Mouse (Mus musculus) heart, adult 2 months (tissue): ENCODE data around the gene Rasa2. TPM values are rescaled to one million over a fixed set of nuclear protein-coding genes. Genes with fewer than 3 reads are reported as not detected.

Experiments used
- DNase-seq, 2 experiments: peaks; one replicate each; pipeline ENCODE4 v3.0.0; 2021
- H3K27ac ChIP-seq: fragments of 200-600 bp; 2 replicates; pipeline ENCODE4 v1.8.1; 2022
- H3K27me3 ChIP-seq: fragments of 200-500 bp; 2 replicates; pipeline ENCODE4 v1.6.1; 2012; ENCODE audit warnings: mild to moderate bottlenecking, low read length, inconsistent platforms, mixed read lengths; ENCODE audit not compliant: control insufficient read depth, insufficient read depth
- H3K36me3 ChIP-seq: fragments of 200-500 bp; 2 replicates; pipeline ENCODE4 v1.6.1; 2012; ENCODE audit warnings: low read length, inconsistent platforms; ENCODE audit not compliant: control insufficient read depth, insufficient read depth
- H3K4me1 ChIP-seq: fragments of 200-500 bp; 2 replicates; pipeline ENCODE4 v1.6.1; 2011; ENCODE audit warnings: low read length; ENCODE audit not compliant: control insufficient read depth, insufficient read depth
- H3K4me3 ChIP-seq: fragments of 200-600 bp; 2 replicates; pipeline ENCODE4 v1.8.1; 2022
- H3K79me2 ChIP-seq: fragments of 200-500 bp; replicated peaks from 2 replicates; pipeline ENCODE4 v1.6.1; 2012; ENCODE audit warnings: mild to moderate bottlenecking, inconsistent platforms, low read length, moderate library complexity, mixed read lengths; ENCODE audit not compliant: control insufficient read depth, insufficient read depth
- H3K9ac ChIP-seq: fragments of 200-500 bp; 2 replicates; pipeline ENCODE4 v1.6.1; 2012; ENCODE audit warnings: low read depth, mild to moderate bottlenecking, control low read depth, inconsistent platforms, low read length, mixed read lengths
- CTCF ChIP-seq: fragments of 200-600 bp; IDR thresholded peaks from 2 replicates; pipeline ENCODE4 v1.8.1; 2022; ENCODE audit warnings: antibody characterized with exemption, mild to moderate bottlenecking, moderate library complexity
- EP300 ChIP-seq: fragments of 200-500 bp; IDR thresholded peaks from 2 replicates; pipeline ENCODE4 v1.6.1; 2011; ENCODE audit warnings: low read depth, low read length, control low read depth; ENCODE audit not compliant: insufficient read depth
- POLR2A ChIP-seq: fragments of 200-500 bp; IDR thresholded peaks from 2 replicates; pipeline ENCODE4 v1.6.1; 2011; ENCODE audit warnings: mild to moderate bottlenecking, low read depth, low read length, control low read depth; ENCODE audit not compliant: insufficient read depth
- WGBS: fragments of 180-500 bp; shearing (Covaris S2); methylation state at CpG from one replicate; pipeline ENCODE4 v1.1.7; 2018; 5-methylcytosine and 5-hydroxymethylcytosine counted together
- intact Hi-C: fragments of 180-260 bp; cut with DNase I; formaldehyde crosslinking; loops from one replicate; pipeline ENCODE4 v1.15.1; 2025
- polyA plus RNA-seq: library from polyadenylated mRNA; depleted of rRNA; stranded (reverse); fragments of >200 nt; gene quantifications from 2 replicates; pipeline ENCODE4 v1.2.3, GENCODE M21; 2012
- total RNA-seq, 2 experiments: library from RNA; stranded (reverse); gene quantifications; 2 replicates each; pipeline ENCODE4 v1.2.3; 2021

Gene Rasa2
- total and polyA plus RNA-seq, 3 experiments = 2.1 to 6.0 (median 5.5) TPM

DNA sequence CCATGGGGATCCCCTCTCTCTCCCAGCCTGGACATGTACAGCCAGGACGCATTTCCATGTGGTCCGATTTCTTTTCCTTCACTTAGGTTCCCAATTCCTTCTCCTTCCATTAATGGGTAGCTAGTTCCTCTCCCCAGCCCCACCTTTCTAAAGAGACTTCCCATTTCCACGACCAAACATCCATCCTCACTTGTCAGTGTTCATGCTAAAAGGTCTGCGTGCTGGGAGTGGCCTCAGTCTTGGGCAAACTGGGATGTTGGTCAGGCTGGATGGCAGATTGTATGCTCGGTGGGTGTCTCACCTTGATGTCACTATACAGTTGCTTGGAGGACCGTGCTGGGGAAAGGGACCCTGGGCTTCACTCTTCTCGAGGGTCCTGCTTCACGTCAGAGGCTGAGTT is 42.9 kb upstream of the Rasa2 start:
- Histone ChIP-seq H3K79me2 (no peaks in the 10 kb centered on the region), H3K9ac (no peak overlapping the region), H3K4me3 (no peak overlapping the region), H3K4me1 (peaks cover 1% of the 10 kb centered on the region; the same call in 1 of the 2 replicates), H3K36me3 (no peaks in the 10 kb centered on the region), H3K27me3 (no peaks in the 10 kb centered on the region), H3K27ac (no peak overlapping the region)
- DNase-seq = no peak
- TF ChIP-seq EP300 = no peak
- 85% methylated on average over 8 of the region's 8 CpGs for WGBS
- intact Hi-C loops = no loop called here

GRCm38 (mm10) chr9:96672466-96672865 is 41.0 kb upstream of the Rasa2 start:
- TF ChIP-seq POLR2A (no peak), CTCF (no peak), EP300 (no peak)
- no peak for DNase-seq
- H3K9ac ChIP-seq = no peak overlapping the region
- H3K27me3 ChIP-seq = no peaks in the 10 kb centered on the region
- no peaks in the 10 kb centered on the region for H3K36me3 ChIP-seq
- WGBS = 76% methylated on average over 2 of the region's 2 CpGs
- intact Hi-C loops = no loop called here
- H3K27ac ChIP-seq = no peak overlapping the region
- no peak overlapping the region for H3K4me3 ChIP-seq
- peaks cover 1% of the 10 kb centered on the region; the same call in 1 of the 2 replicates for H3K4me1 ChIP-seq
- H3K79me2 ChIP-seq = no peaks in the 10 kb centered on the region

DNA sequence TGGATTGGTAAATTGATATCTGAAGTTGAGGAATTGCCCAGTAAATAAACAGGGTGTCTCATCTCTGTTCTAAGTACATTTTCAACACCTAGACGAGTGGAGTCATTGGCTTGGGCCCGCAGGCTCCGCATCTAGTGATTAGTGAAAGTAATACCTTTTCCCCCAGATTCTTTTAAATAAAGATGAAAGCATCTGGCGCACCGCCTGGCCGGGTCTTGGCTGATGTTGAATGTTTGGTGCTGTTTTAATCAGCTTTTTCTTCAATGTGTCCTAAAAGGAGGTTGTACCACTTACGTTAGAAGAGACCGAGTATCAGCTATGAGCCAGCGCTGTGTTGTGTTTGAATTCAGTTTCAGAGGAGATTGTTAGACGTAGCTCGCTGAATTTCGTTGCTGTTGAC is 39.8 kb upstream of the Rasa2 start:
- H3K9ac ChIP-seq = no peak overlapping the region
- no peak for TF ChIP-seq EP300
- TF ChIP-seq POLR2A = no peak
- no peak for TF ChIP-seq CTCF
- H3K27ac ChIP-seq = no peak overlapping the region
- no peaks in the 10 kb centered on the region for H3K36me3 ChIP-seq
- 92% methylated on average over 12 of the region's 12 CpGs for WGBS
- intact Hi-C loops = loop anchor here (2.0 kb wide), 1 partner anchor 48 kb away; no protein-coding TSS in a partner anchor
- no peak for DNase-seq
- no peaks in the 10 kb centered on the region for H3K79me2 ChIP-seq
- H3K27me3 ChIP-seq = no peaks in the 10 kb centered on the region
- H3K4me3 ChIP-seq = no peak overlapping the region
- H3K4me1 ChIP-seq = peaks cover 1% of the 10 kb centered on the region; the same call in 1 of the 2 replicates

DNA sequence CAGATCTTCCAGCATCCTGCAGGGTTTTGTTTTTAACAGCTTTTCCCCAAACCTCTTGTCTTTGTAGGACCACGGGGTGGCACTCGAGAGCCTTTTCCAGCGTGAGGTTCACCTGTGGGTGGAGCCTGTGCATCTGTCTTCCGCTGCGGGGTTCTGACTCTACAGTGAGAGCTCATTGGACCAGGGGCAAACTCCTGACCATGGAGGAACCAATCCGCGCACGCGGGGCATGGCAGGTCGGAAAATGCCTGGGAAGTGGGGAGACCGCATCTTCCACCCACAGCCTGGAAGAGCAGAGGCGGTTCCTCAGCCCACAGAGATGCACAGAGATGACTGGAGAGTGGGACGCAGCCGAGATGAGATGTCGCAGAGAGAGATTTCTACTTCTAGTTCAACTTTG is 38.5 kb upstream of the Rasa2 start:
- H3K4me1 ChIP-seq = peaks cover 1% of the 10 kb centered on the region; the same call in 1 of the 2 replicates
- no peak overlapping the region for H3K9ac ChIP-seq
- intact Hi-C loops = loop anchor here (1.0 to 2.0 kb wide), 3 partner anchors 49 to 148 kb away; no protein-coding TSS in a partner anchor
- H3K27ac ChIP-seq = peak overlapping the region; percentile 51
- peak overlapping the region; percentile 52 for H3K4me3 ChIP-seq
- TF ChIP-seq POLR2A (peak; percentile 81), CTCF (peak; percentile 94), EP300 (peak; percentile 76)
- no peaks in the 10 kb centered on the region for H3K36me3 ChIP-seq
- DNase-seq = peak; percentile 93
- no peaks in the 10 kb centered on the region for H3K27me3 ChIP-seq
- 3% methylated on average over 15 of the region's 15 CpGs for WGBS
- no peaks in the 10 kb centered on the region for H3K79me2 ChIP-seq

GRCm38 (mm10) chr9:96668628-96669027 is 37.2 kb upstream of the Rasa2 start:
- Histone ChIP-seq H3K36me3 (no peaks in the 10 kb centered on the region), H3K4me1 (peaks cover 1% of the 10 kb centered on the region; the same call in 1 of the 2 replicates), H3K27ac (no peak overlapping the region), H3K27me3 (no peaks in the 10 kb centered on the region), H3K9ac (no peak overlapping the region), H3K79me2 (no peaks in the 10 kb centered on the region), H3K4me3 (no peak overlapping the region)
- WGBS = 45% methylated on average over 5 of the region's 5 CpGs
- peak; percentile 34 to 46 for DNase-seq
- intact Hi-C loops = loop anchor here (1.0 kb wide), 3 partner anchors 91 to 150 kb away; no protein-coding TSS in a partner anchor
- TF ChIP-seq POLR2A (no peak), EP300 (no peak), CTCF (peak; percentile 70)

GRCm38 (mm10) chr9:96660510-96661244 is 29.3 kb upstream of the Rasa2 start:
- H3K27ac ChIP-seq = no peak overlapping the region
- no peaks in the 10 kb centered on the region for H3K36me3 ChIP-seq
- H3K79me2 ChIP-seq = no peaks in the 10 kb centered on the region
- 82% methylated on average over 10 of the region's 10 CpGs for WGBS
- H3K4me3 ChIP-seq = no peak overlapping the region
- no peak for DNase-seq
- H3K27me3 ChIP-seq = no peaks in the 10 kb centered on the region
- no peak for TF ChIP-seq EP300
- no peak for TF ChIP-seq CTCF
- TF ChIP-seq POLR2A = no peak
- no peaks in the 10 kb centered on the region for H3K4me1 ChIP-seq
- intact Hi-C loops = no loop called here
- no peak overlapping the region for H3K9ac ChIP-seq
